Mouse (Mus musculus) spleen, postnatal 36 days (tissue): ENCODE data around the gene 3110021N24Rik.
"Not testable (repeated sequence)": the region's sequence is repeated elsewhere in the genome, so short reads cannot be mapped to it uniquely, and the experiment has no call there.

ENCODE experiments used
- DNase-seq, 2 experiments: peaks; one replicate each; pipeline ENCODE4 v3.0.0; 2022; ENCODE audit warnings: low spot score in 2 of 2, mixed read lengths in 1 of 2

3110021N24Rik gene

GRCm38 (mm10) chr4:108719349-108719748 lies at the start of gene 3110021N24Rik:
Gene 3110021N24Rik (plus strand): TSS chr4:108719649.
- no peak for DNase-seq

GRCm38 (mm10) chr4:108686156-108686555 lies 33.3 kb upstream of the 3110021N24Rik start:
- DNase-seq, result no peak

GRCm38 (mm10) chr4:108687098-108687497 lies 32.4 kb upstream of the 3110021N24Rik start:
- DNase-seq, result not testable (repeated sequence)

GRCm38 (mm10) chr4:108690479-108690878 lies 29.0 kb upstream of the 3110021N24Rik start:
- no peak for DNase-seq

- DNase-seq, result no peak
Measured at GRCm38 (mm10) chr4:108691469-108691868, 28.0 kb upstream of the 3110021N24Rik start.

GRCm38 (mm10) chr4:108696934-108697333 lies 22.5 kb upstream of the 3110021N24Rik start:
- DNase-seq, result no peak

GRCm38 (mm10) chr4:108708209-108708608 lies 11.2 kb upstream of the 3110021N24Rik start:
- DNase-seq, result no peak

- no peak for DNase-seq
Measured at GRCm38 (mm10) chr4:108721245-108721784, 1.9 kb downstream of the 3110021N24Rik start.

- no peak for DNase-seq
Measured at GRCm38 (mm10) chr4:108724102-108724501, 4.7 kb downstream of the 3110021N24Rik start.

GRCm38 (mm10) chr4:108730450-108730849 lies 11.0 kb downstream of the 3110021N24Rik start:
- DNase-seq, result no peak

- DNase-seq, result no peak
Measured at GRCm38 (mm10) chr4:108731582-108731981, 12.1 kb downstream of the 3110021N24Rik start.

- DNase-seq, result no peak
Measured at GRCm38 (mm10) chr4:108746160-108746873, 26.9 kb downstream of the 3110021N24Rik start.

- DNase-seq, result no peak
Measured at GRCm38 (mm10) chr4:108759583-108759982, 40.1 kb downstream of the 3110021N24Rik start.

- no peak for DNase-seq
Measured at GRCm38 (mm10) chr4:108768527-108768926, 49.1 kb downstream of the 3110021N24Rik start.

- no peak for DNase-seq
Measured at GRCm38 (mm10) chr4:108779763-108780056, 60.3 kb downstream of the 3110021N24Rik start.

- DNase-seq, result peak; percentile 52 to 62
Measured at GRCm38 (mm10) chr4:108780057-108780863, 60.8 kb downstream of the 3110021N24Rik start, which contains the start of gene Zfyve9. Gene Zfyve9 (minus strand): TSS chr4:108780798.

- DNase-seq, result no peak
Measured at GRCm38 (mm10) chr4:108780864-108781205, 61.4 kb downstream of the 3110021N24Rik start.

GRCm38 (mm10) chr4:108781596-108781995 lies 62.1 kb downstream of the 3110021N24Rik start:
- no peak for DNase-seq

GRCm38 (mm10) chr4:108782421-108783085 lies 63.1 kb downstream of the 3110021N24Rik start:
- DNase-seq, result no peak

GRCm38 (mm10) chr4:108789258-108789936 lies 69.9 kb downstream of the 3110021N24Rik start:
- no peak for DNase-seq

GRCm38 (mm10) chr4:108790507-108790906 lies 71.1 kb downstream of the 3110021N24Rik start:
- DNase-seq, result no peak

GRCm38 (mm10) chr4:108793941-108794340 lies 74.5 kb downstream of the 3110021N24Rik start:
- no peak for DNase-seq
